Comparison of ENCODE assay signal across 20 mouse cellular contexts in the genomic region with DNA sequence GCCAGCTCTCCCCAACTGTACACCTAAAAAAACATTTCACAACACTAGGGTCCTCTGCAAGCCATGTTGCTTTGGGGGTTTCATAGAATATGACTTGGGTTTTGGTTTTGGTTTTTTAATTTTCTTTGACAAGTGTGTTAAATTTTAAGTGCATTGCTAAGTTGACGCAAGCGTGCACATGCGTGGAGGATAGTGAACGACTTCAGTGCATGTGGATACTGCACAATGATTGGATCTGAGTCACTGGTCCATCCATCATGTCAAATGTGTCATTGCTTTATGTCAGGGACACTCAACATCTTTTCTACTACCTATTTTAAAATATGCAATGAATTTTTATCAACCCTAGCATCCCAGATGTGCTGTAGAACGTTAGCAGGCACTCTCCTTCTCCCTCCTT.
"Had no signal": no experiment of that assay in that cellular context is flagged by ENCODE, and none has a peak within 500 bp of the region (broad histone marks: within the 10 kb centered on the region; RNA-seq: fewer than 3 reads in every experiment).

No protein-coding gene starts in this region.

- H3K36me3 ChIP-seq: lung, embryonic 15.5 days; midbrain, embryonic 13.5 days; midbrain, embryonic 15.5 days; neural tube, embryonic 12.5 days; stomach, embryonic 15.5 days had no signal

- DNase-seq: liver, postnatal 0 days; lung, adult 2 months; lung, postnatal 14 days; lung, postnatal 36 days; right cerebral cortex, postnatal 14 days; right cerebral cortex, postnatal 4 days; spleen, adult 18-20 months; thymus, adult 2 months; thymus, postnatal 25 days; thymus, postnatal 4 days had no signal

- ATAC-seq: liver, postnatal 0 days; lung, postnatal 0 days; midbrain, embryonic 13.5 days; midbrain, embryonic 15.5 days had no signal

- H3K9ac ChIP-seq: liver, postnatal 0 days; lung, embryonic 15.5 days; midbrain, embryonic 13.5 days; midbrain, embryonic 15.5 days; neural tube, embryonic 12.5 days; stomach, embryonic 15.5 days had no signal

- H3K4me3 ChIP-seq: lung, embryonic 15.5 days; megakaryocyte, embryonic 14.5 days; midbrain, embryonic 13.5 days; midbrain, embryonic 15.5 days; neural tube, embryonic 12.5 days; stomach, embryonic 15.5 days had no signal

- H3K4me1 ChIP-seq: lung, embryonic 15.5 days; megakaryocyte, embryonic 14.5 days; midbrain, embryonic 15.5 days; neural tube, embryonic 12.5 days; stomach, embryonic 15.5 days had no signal

- H3K4me2 ChIP-seq: lung, embryonic 15.5 days; midbrain, embryonic 11.5 days; midbrain, embryonic 13.5 days; midbrain, embryonic 15.5 days; neural tube, embryonic 12.5 days; stomach, embryonic 15.5 days had no signal

- H3K27me3 ChIP-seq: lung, embryonic 15.5 days; megakaryocyte, embryonic 14.5 days; midbrain, embryonic 13.5 days; midbrain, embryonic 15.5 days; neural tube, embryonic 12.5 days; stomach, embryonic 15.5 days had no signal

- H3K9me3 ChIP-seq: lung, embryonic 15.5 days; megakaryocyte, embryonic 14.5 days; midbrain, embryonic 13.5 days; midbrain, embryonic 15.5 days; neural tube, embryonic 12.5 days; stomach, embryonic 15.5 days had no signal

- H3K27ac ChIP-seq: lung, embryonic 15.5 days; macrophage; midbrain, embryonic 13.5 days; midbrain, embryonic 15.5 days; neural tube, embryonic 12.5 days; stomach, embryonic 15.5 days; stomach, postnatal 0 days had no signal
